In the genomic region with DNA sequence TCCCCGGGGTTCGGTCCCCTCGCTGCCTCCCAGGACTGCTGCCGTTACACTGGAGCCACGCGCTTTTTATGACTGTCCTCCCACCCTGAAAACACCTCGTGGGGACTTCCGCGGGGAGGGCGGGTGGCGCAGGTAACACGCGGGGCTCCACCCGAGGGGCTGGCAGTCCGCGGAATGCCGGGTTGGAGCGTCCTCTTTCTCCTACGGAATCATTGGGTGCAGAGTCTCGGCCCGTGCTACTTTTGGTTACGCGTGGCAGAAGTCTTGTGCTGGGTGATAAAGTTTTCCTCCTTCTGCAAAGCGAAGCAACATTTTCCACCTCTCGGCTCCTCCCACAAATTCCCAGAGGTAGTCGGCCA, we compare ENCODE assay signal across 8 mouse cellular contexts. TPM values are rescaled to one million over a fixed set of nuclear protein-coding genes. Genes with fewer than 3 reads are reported as not detected.
DNase-seq lines count a peak whose midpoint lies in the region; ATAC-seq lines count a peak whose summit lies in the region.

No protein-coding gene starts in this region.

- DNase-seq in left cerebral cortex, adult 18-20 months (ENCODE audit: low spot score in 2 of 2): peak; percentile 27 to 38
- no peak for DNase-seq in left cerebral cortex, adult 11 months (ENCODE audit: low spot score)
- no peak for DNase-seq in layer of hippocampus, adult 11-12 months (ENCODE audit: low spot score)
- no peak for DNase-seq in embryo, embryonic 10.5 days (ENCODE audit: low spot score)

- H3K36me3 ChIP-seq in forebrain, embryonic 16.5 days (ENCODE audit: control insufficient read depth, insufficient read depth): no peaks in the 10 kb centered on the region
- no peaks in the 10 kb centered on the region for H3K36me3 ChIP-seq in limb, embryonic 13.5 days
- no peaks in the 10 kb centered on the region for H3K36me3 ChIP-seq in neural tube, embryonic 12.5 days

- under 1% methylated on average over 26 of the region's 26 CpGs for WGBS in forebrain, embryonic 16.5 days
- under 1% methylated on average over 26 of the region's 26 CpGs for WGBS in limb, embryonic 13.5 days
- WGBS in neural tube, embryonic 12.5 days: under 1% methylated on average over 26 of the region's 26 CpGs

- no peaks in the 10 kb centered on the region for H3K9me3 ChIP-seq in forebrain, embryonic 16.5 days (ENCODE audit: control insufficient read depth, low read length)
- H3K9me3 ChIP-seq in limb, embryonic 13.5 days: no peaks in the 10 kb centered on the region
- H3K9me3 ChIP-seq in neural tube, embryonic 12.5 days: no peaks in the 10 kb centered on the region

- peak; percentile 7 for ATAC-seq in activated CD4-positive, CD25-positive, alpha-beta regulatory T cell, adult 4 months
- ATAC-seq in forebrain, embryonic 16.5 days: 0 out of 2 replicates have a peak, but pooled peaks have one; percentile 16
- ATAC-seq in limb, embryonic 13.5 days (ENCODE audit: low FRiP score, low read depth): no peak
- ATAC-seq in neural tube, embryonic 12.5 days (ENCODE audit: low FRiP score, low read depth): peak; percentile 8

- peaks cover 16% of the 10 kb centered on the region for H3K4me1 ChIP-seq in forebrain, embryonic 16.5 days (replicated peaks; ENCODE audit: control insufficient read depth, insufficient read depth, low read length)
- peaks cover 21% of the 10 kb centered on the region for H3K4me1 ChIP-seq in limb, embryonic 13.5 days
- peaks cover 22% of the 10 kb centered on the region for H3K4me1 ChIP-seq in neural tube, embryonic 12.5 days

- H3K4me3 ChIP-seq in forebrain, embryonic 16.5 days (replicated peaks; ENCODE audit: low read length): peak overlapping the region; percentile 53
- H3K4me3 ChIP-seq in limb, embryonic 13.5 days: peak overlapping the region; percentile 64
- H3K4me3 ChIP-seq in neural tube, embryonic 12.5 days: peak overlapping the region; percentile 58

- H3K9ac ChIP-seq in forebrain, embryonic 16.5 days (replicated peaks; ENCODE audit: low read depth, low read length): peak overlapping the region; percentile 56; the same call in 1 of the 2 replicates
- peak overlapping the region; percentile 68 for H3K9ac ChIP-seq in limb, embryonic 13.5 days
- H3K9ac ChIP-seq in neural tube, embryonic 12.5 days: peak overlapping the region; percentile 48; the same call in 1 of the 2 replicates

- H3K27ac ChIP-seq in forebrain, embryonic 16.5 days (ENCODE audit: low read length): no peak overlapping the region
- H3K27ac ChIP-seq in limb, embryonic 13.5 days: no peak overlapping the region
- H3K27ac ChIP-seq in neural tube, embryonic 12.5 days: no peak overlapping the region

- H3K27me3 ChIP-seq in forebrain, embryonic 16.5 days (replicated peaks; ENCODE audit: control insufficient read depth, insufficient read depth, low read length): peaks cover 28% of the 10 kb centered on the region
- peaks cover 62% of the 10 kb centered on the region for H3K27me3 ChIP-seq in limb, embryonic 13.5 days
- H3K27me3 ChIP-seq in neural tube, embryonic 12.5 days (replicated peaks): peaks cover 43% of the 10 kb centered on the region

- H3K4me2 ChIP-seq in forebrain, embryonic 16.5 days (ENCODE audit: low read length): peak overlapping the region; percentile 71
- H3K4me2 ChIP-seq in limb, embryonic 13.5 days (replicated peaks): peak overlapping the region; percentile 100
- peak overlapping the region; percentile 100 for H3K4me2 ChIP-seq in neural tube, embryonic 12.5 days (replicated peaks)

RNA-seq across cellular contexts. Expression of a gene that starts 0.3 kb away (rescaled TPM):
- 100 to 1,000 TPM; 119 TPM for total RNA-seq in left cerebral cortex, adult 18-20 months (2021)
- 10 to 100 TPM; 26.2 to 26.8 TPM for polyA plus RNA-seq in activated CD4-positive, CD25-positive, alpha-beta regulatory T cell, adult 4 months (2017; shearing (Covaris generic))
- 105 and 109 TPM in 2 replicates for polyA plus RNA-seq in forebrain, embryonic 16.5 days (2015; fragmentation: Nextera tagmentation; extraction: Ambion mirVana)
- 21.0 and 21.3 TPM in 2 replicates for polyA plus RNA-seq in limb, embryonic 13.5 days (2015; fragmentation: Nextera tagmentation; extraction: Ambion mirVana)
- polyA plus RNA-seq in neural tube, embryonic 12.5 days (2016; fragmentation: Nextera tagmentation; extraction: Ambion mirVana): 62.9 and 65.2 TPM in 2 replicates

Comparison
In these comparisons a context has a peak if more than half of its experiments do, and no peak if none do; other contexts are left out.
1. DNase-seq: peak in left cerebral cortex, adult 18-20 months (2 of 2); none in left cerebral cortex, adult 11 months (single experiment), layer of hippocampus, adult 11-12 months (single experiment) and embryo, embryonic 10.5 days (single experiment).
2. Peak in every context shown above with its lines, with median percentiles within 50 percentile points of each other: H3K4me2 ChIP-seq, H3K4me3 ChIP-seq and H3K9ac ChIP-seq.